Mouse (Mus musculus) ES-Bruce4 (cell line): ENCODE measurements around the gene Abhd6. TPM values are rescaled to one million over a fixed set of nuclear protein-coding genes. Genes with fewer than 3 reads are reported as not detected.

ENCODE experiments used
- H3K27ac ChIP-seq: 2 replicates; pipeline ENCODE4 v1.5.1; 2012; ENCODE audit warnings: low read length, inconsistent platforms; ENCODE audit not compliant: insufficient read depth
- H3K27me3 ChIP-seq: 2 replicates; pipeline ENCODE4 v1.6.1; 2012; ENCODE audit warnings: mild to moderate bottlenecking, low read length, inconsistent platforms; ENCODE audit not compliant: control insufficient read depth, poor library complexity, insufficient read depth, severe bottlenecking
- H3K36me3 ChIP-seq: 2 replicates; pipeline ENCODE4 v1.6.1; 2012; ENCODE audit warnings: inconsistent platforms, mild to moderate bottlenecking, low read length, moderate library complexity; ENCODE audit not compliant: control insufficient read depth, poor library complexity, insufficient read depth, severe bottlenecking
- H3K4me1 ChIP-seq: one replicate; pipeline ENCODE4 v1.8.1; 2011; ENCODE audit warnings: low read length; ENCODE audit not compliant: control insufficient read depth, insufficient read depth
- H3K4me3 ChIP-seq: 2 replicates; pipeline ENCODE4 v1.5.1; 2011; ENCODE audit warnings: low read depth, mild to moderate bottlenecking, low read length
- H3K9ac ChIP-seq: 2 replicates; pipeline ENCODE4 v1.6.1; 2012; ENCODE audit warnings: low read depth, mild to moderate bottlenecking, inconsistent platforms; ENCODE audit not compliant: poor library complexity, severe bottlenecking
- H3K9me3 ChIP-seq: replicated peaks from 2 replicates; pipeline ENCODE4 v1.6.1; 2012; ENCODE audit warnings: mild to moderate bottlenecking, low read length, inconsistent platforms; ENCODE audit not compliant: control insufficient read depth, poor library complexity, insufficient read depth, severe bottlenecking
- CTCF ChIP-seq: IDR thresholded peaks from one replicate; pipeline ENCODE4 v1.8.1; 2011; ENCODE audit warnings: low read depth, low read length
- EP300 ChIP-seq: IDR thresholded peaks from 2 replicates; pipeline ENCODE4 v1.6.1; 2011; ENCODE audit warnings: low read depth, low read length; ENCODE audit not compliant: insufficient read depth
- POLR2A ChIP-seq: IDR thresholded peaks from one replicate; pipeline ENCODE4 v1.8.1; 2011; ENCODE audit warnings: low read length; ENCODE audit not compliant: insufficient read depth
- polyA plus RNA-seq: library from polyadenylated mRNA; stranded (reverse); fragments of >200 nt; gene quantifications from 2 replicates; pipeline ENCODE4 v1.2.4, GENCODE M21; 2011; ENCODE audit warnings: low read depth; ENCODE audit not compliant: missing spikeins, insufficient read depth, insufficient read length

The Abhd6 gene
- polyA plus RNA-seq, 1 experiment, result 12.6 TPM

DNA sequence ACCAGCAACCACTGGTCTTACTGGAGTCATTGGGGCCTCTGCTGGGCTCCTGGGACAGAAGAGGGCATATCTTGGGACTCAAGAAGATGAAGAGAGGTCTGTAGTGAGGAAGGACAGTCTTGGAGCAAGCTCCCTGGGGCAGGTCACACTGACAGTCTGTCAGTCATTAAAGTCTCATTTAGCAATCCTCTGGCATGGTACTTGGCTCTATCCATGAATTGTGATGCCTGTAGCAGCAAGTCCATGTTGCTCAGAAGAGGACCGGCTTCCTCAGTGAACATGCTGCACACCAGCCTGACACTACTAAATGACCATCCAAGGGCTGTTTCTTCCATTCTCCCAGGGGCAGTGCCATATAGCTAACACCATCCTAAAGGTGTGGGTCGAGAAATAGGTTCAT is 40.1 kb upstream of the Abhd6 start:
- Histone ChIP-seq H3K27me3 (no peaks in the 10 kb centered on the region), H3K36me3 (no peaks in the 10 kb centered on the region), H3K4me3 (no peak overlapping the region), H3K9me3 (no peaks in the 10 kb centered on the region), H3K27ac (no peak overlapping the region), H3K4me1 (peaks cover 2% of the 10 kb centered on the region), H3K9ac (no peak overlapping the region)
- TF ChIP-seq CTCF (no peak), EP300 (no peak)

DNA sequence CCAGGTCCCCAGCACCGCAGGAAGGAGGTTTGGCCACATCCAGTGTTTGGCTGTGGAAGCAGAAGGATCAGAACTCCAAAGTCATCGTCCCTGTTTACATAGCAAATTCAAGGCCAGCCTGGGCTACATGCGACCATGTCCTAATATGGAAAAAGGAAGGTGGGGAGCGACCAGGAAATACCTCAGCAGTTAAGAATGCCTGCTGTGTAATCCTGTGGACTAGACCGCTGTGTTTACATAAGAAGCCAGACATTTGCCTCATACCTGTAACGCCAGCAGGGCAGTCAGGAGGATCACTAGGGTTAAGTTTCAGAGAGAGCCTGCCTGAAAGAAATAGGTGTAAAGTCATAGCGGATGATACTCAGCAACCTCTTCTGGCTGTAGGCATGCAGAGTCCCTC is 39.5 kb upstream of the Abhd6 start:
- Histone ChIP-seq H3K4me3 (no peak overlapping the region), H3K27me3 (no peaks in the 10 kb centered on the region), H3K9me3 (no peaks in the 10 kb centered on the region), H3K27ac (no peak overlapping the region), H3K9ac (no peak overlapping the region), H3K4me1 (no peaks in the 10 kb centered on the region), H3K36me3 (no peaks in the 10 kb centered on the region)
- TF ChIP-seq POLR2A, result no peak
- no peak for TF ChIP-seq CTCF
- TF ChIP-seq EP300, result no peak

- TF ChIP-seq CTCF, result peak; percentile 60
- TF ChIP-seq EP300, result no peak
- H3K4me1 ChIP-seq, result no peaks in the 10 kb centered on the region
- no peak overlapping the region for H3K9ac ChIP-seq
- no peaks in the 10 kb centered on the region for H3K9me3 ChIP-seq
- no peak overlapping the region for H3K4me3 ChIP-seq
- no peaks in the 10 kb centered on the region for H3K36me3 ChIP-seq
- H3K27ac ChIP-seq, result no peak overlapping the region
- H3K27me3 ChIP-seq, result no peaks in the 10 kb centered on the region
Observed at GRCm38 (mm10) chr14:7964219-7964889, 38.3 kb upstream of the Abhd6 start.

- no peaks in the 10 kb centered on the region for H3K9me3 ChIP-seq
- peak overlapping the region; percentile 15; the same call in 1 of the 2 replicates for H3K4me3 ChIP-seq
- no peaks in the 10 kb centered on the region for H3K36me3 ChIP-seq
- H3K4me1 ChIP-seq, result no peaks in the 10 kb centered on the region
- H3K9ac ChIP-seq, result no peak overlapping the region
- no peaks in the 10 kb centered on the region for H3K27me3 ChIP-seq
- no peak overlapping the region for H3K27ac ChIP-seq
- no peak for TF ChIP-seq EP300
- no peak for TF ChIP-seq POLR2A
- TF ChIP-seq CTCF, result no peak
Observed at GRCm38 (mm10) chr14:7971889-7972493, 30.7 kb upstream of the Abhd6 start.

- TF ChIP-seq CTCF, result no peak
- TF ChIP-seq EP300, result no peak
- TF ChIP-seq POLR2A, result no peak
- no peaks in the 10 kb centered on the region for H3K27me3 ChIP-seq
- no peaks in the 10 kb centered on the region for H3K9me3 ChIP-seq
- no peaks in the 10 kb centered on the region for H3K4me1 ChIP-seq
- H3K9ac ChIP-seq, result no peak overlapping the region
- H3K36me3 ChIP-seq, result no peaks in the 10 kb centered on the region
- no peak overlapping the region for H3K4me3 ChIP-seq
- H3K27ac ChIP-seq, result no peak overlapping the region
Observed at GRCm38 (mm10) chr14:7974643-7975042, 28.1 kb upstream of the Abhd6 start.

- Histone ChIP-seq H3K27ac (no peak overlapping the region), H3K36me3 (no peaks in the 10 kb centered on the region), H3K4me3 (no peak overlapping the region), H3K9ac (no peak overlapping the region), H3K4me1 (no peaks in the 10 kb centered on the region), H3K27me3 (no peaks in the 10 kb centered on the region), H3K9me3 (no peaks in the 10 kb centered on the region)
- TF ChIP-seq POLR2A, result no peak
- TF ChIP-seq CTCF, result no peak
- no peak for TF ChIP-seq EP300
Observed at GRCm38 (mm10) chr14:7975177-7975576, 27.5 kb upstream of the Abhd6 start.
